ENCODE assay signal across 8 mouse cellular contexts in genomic region chr16:48993231-48993558, GRCm38 (mm10). TPM values are rescaled to one million over a fixed set of nuclear protein-coding genes. Genes with fewer than 3 reads are reported as not detected.
A peak's percentile ranks its signal among the peaks of the same experiment; 100 is the strongest.
DNase-seq lines count a peak whose midpoint lies in the region; ATAC-seq and TF ChIP-seq lines count a peak whose summit lies in the region.

No protein-coding gene starts in this region.

- no peak for ATAC-seq in heart, embryonic 13.5 days (ENCODE audit: extremely low read depth, insufficient number of reproducible peaks, low FRiP score, low TSS enrichment)
- ATAC-seq in forebrain, embryonic 16.5 days: no peak
- ATAC-seq in liver, postnatal 0 days: no peak
- ATAC-seq in erythroid progenitor cell, adult 5-6 weeks (replicated peaks; ENCODE audit: low FRiP score, poor library complexity, severe bottlenecking): no peak

- no peak for TF ChIP-seq EP300 in liver, postnatal 0 days (IDR thresholded peaks at IDR 0.05; ENCODE audit: low read depth)

- H3K4me1 ChIP-seq in heart, embryonic 13.5 days: peaks cover 23% of the 10 kb centered on the region
- peaks cover 2 to 4% of the 10 kb centered on the region in 2 experiments; a peak in 2 of 4 replicates for H3K4me1 ChIP-seq in ES-E14 (ENCODE audit: control insufficient read depth in 2 of 2, insufficient read depth in 2 of 2, low read length in 2 of 2, poor library complexity in 1 of 2)
- peaks cover 14% of the 10 kb centered on the region for H3K4me1 ChIP-seq in forebrain, embryonic 16.5 days (replicated peaks; ENCODE audit: control insufficient read depth, insufficient read depth, low read length)
- H3K4me1 ChIP-seq in liver, postnatal 0 days (ENCODE audit: insufficient read depth): peaks cover 14% of the 10 kb centered on the region; the same call in 1 of the 2 replicates

- WGBS in heart, embryonic 13.5 days: 2% methylated on average over 9 of the region's 9 CpGs
- WGBS in forebrain, embryonic 16.5 days: 1% methylated on average over 9 of the region's 9 CpGs
- 2% methylated on average over 9 of the region's 9 CpGs for WGBS in liver, postnatal 0 days (ENCODE audit: insufficient replicate concordance)

- no peaks in the 10 kb centered on the region for H3K27me3 ChIP-seq in heart, embryonic 13.5 days (replicated peaks)
- H3K27me3 ChIP-seq in forebrain, embryonic 16.5 days (replicated peaks; ENCODE audit: control insufficient read depth, insufficient read depth, low read length): no peaks in the 10 kb centered on the region
- H3K27me3 ChIP-seq in liver, postnatal 0 days (ENCODE audit: insufficient read depth, low read length): no peaks in the 10 kb centered on the region

- H3K27ac ChIP-seq in heart, embryonic 13.5 days (replicated peaks): peak overlapping the region; percentile 95
- peak overlapping the region; percentile 89 for H3K27ac ChIP-seq in ES-E14 (ENCODE audit: insufficient read depth, low read depth, low read length, poor library complexity, severe bottlenecking)
- peak overlapping the region; percentile 96 for H3K27ac ChIP-seq in forebrain, embryonic 16.5 days (ENCODE audit: low read length)
- peak overlapping the region; percentile 94 for H3K27ac ChIP-seq in liver, postnatal 0 days (ENCODE audit: low read depth)

- H3K9ac ChIP-seq in heart, embryonic 13.5 days: peak overlapping the region; percentile 99
- H3K9ac ChIP-seq in ES-E14 (ENCODE audit: insufficient read depth, low read depth, low read length, poor library complexity, severe bottlenecking): peak overlapping the region; percentile 99
- peak overlapping the region; percentile 99 for H3K9ac ChIP-seq in forebrain, embryonic 16.5 days (replicated peaks; ENCODE audit: low read depth, low read length)
- H3K9ac ChIP-seq in liver, postnatal 0 days (replicated peaks): peak overlapping the region; percentile 94

- no peak for DNase-seq in heart, adult 8-10 months (ENCODE audit: low spot score)
- no peak for DNase-seq in ES-E14 (ENCODE audit: low read depth, low spot score)
- no peak for DNase-seq in liver, postnatal 0 days
- no peak for DNase-seq in adrenal gland, postnatal 25 days
- no peak for DNase-seq in frontal cortex, postnatal 14 days (ENCODE audit: low spot score in 2 of 2)

- H3K9me3 ChIP-seq in heart, embryonic 13.5 days: no peaks in the 10 kb centered on the region
- H3K9me3 ChIP-seq in ES-E14 (ENCODE audit: control insufficient read depth, insufficient read depth, low read depth, low read length): no peaks in the 10 kb centered on the region
- H3K9me3 ChIP-seq in forebrain, embryonic 16.5 days (ENCODE audit: control insufficient read depth, low read length): no peaks in the 10 kb centered on the region
- H3K9me3 ChIP-seq in liver, postnatal 0 days (ENCODE audit: low read length): no peaks in the 10 kb centered on the region

- no peak for TF ChIP-seq CTCF in liver, postnatal 0 days (IDR thresholded peaks at IDR 0.05; ENCODE audit: low read depth)

- peak overlapping the region; percentile 94 for H3K4me3 ChIP-seq in heart, embryonic 13.5 days
- peak overlapping the region; percentile 88 to 93 for H3K4me3 ChIP-seq in ES-E14 (ENCODE audit: insufficient read depth in 1 of 2, low read depth in 1 of 2, low read length in 2 of 2, poor library complexity in 1 of 2, severe bottlenecking in 1 of 2)
- H3K4me3 ChIP-seq in forebrain, embryonic 16.5 days (replicated peaks; ENCODE audit: low read length): peak overlapping the region; percentile 96
- H3K4me3 ChIP-seq in liver, postnatal 0 days (ENCODE audit: low read depth, low read length): peak overlapping the region; percentile 91

- peak overlapping the region; percentile 83 for H3K4me2 ChIP-seq in heart, embryonic 13.5 days
- peak overlapping the region; percentile 86 for H3K4me2 ChIP-seq in forebrain, embryonic 16.5 days (ENCODE audit: low read length)
- H3K4me2 ChIP-seq in liver, postnatal 0 days (ENCODE audit: low read depth, low read length): peak overlapping the region; percentile 75

- H3K36me3 ChIP-seq in heart, embryonic 13.5 days: peaks cover 7% of the 10 kb centered on the region
- peaks cover 5% of the 10 kb centered on the region for H3K36me3 ChIP-seq in ES-E14 (ENCODE audit: control insufficient read depth, insufficient read depth, low read length, poor library complexity, severe bottlenecking)
- H3K36me3 ChIP-seq in forebrain, embryonic 16.5 days (ENCODE audit: control insufficient read depth, insufficient read depth): no peaks in the 10 kb centered on the region
- H3K36me3 ChIP-seq in liver, postnatal 0 days (replicated peaks; ENCODE audit: insufficient read depth, low read length): no peaks in the 10 kb centered on the region; the same call in 1 of the 2 replicates

- in situ Hi-C loops in ES-E14 (cut with MboI; ENCODE audit: low sequenced_read_pairs in 2 of 2, unreplicated experiment in 2 of 2): no loop called here

TF ChIP-seq in ES-E14, 5 proteins besides CTCF, POLR2A, EP300 and RAD21:
- TF ChIP-seq ZC3H11A (IDR thresholded peaks at IDR 0.05; ENCODE audit: borderline replicate concordance, low read depth, low read length) (no peak), MAFK (IDR thresholded peaks at IDR 0.05; ENCODE audit: insufficient read depth, low read depth, low read length) (0 out of 2 replicates have a peak, but pooled peaks have one; percentile 2), HCFC1 (IDR thresholded peaks at IDR 0.05; ENCODE audit: borderline replicate concordance, insufficient read depth, low read length) (no peak), CHD2 (IDR thresholded peaks at IDR 0.05; ENCODE audit: low read depth, low read length) (no peak), ZNF384 (IDR thresholded peaks at IDR 0.05; ENCODE audit: low read depth, low read length) (peak; percentile 81)
TF ChIP-seq in ES-E14: peak in this region for 2.

RNA-seq across cellular contexts. Expression of gene Dzip3, which starts 0.8 kb away (rescaled TPM):
- 17.8 and 18.3 TPM in 2 replicates for polyA plus RNA-seq in heart, embryonic 13.5 days (2015; fragmentation: Nextera tagmentation; extraction: Ambion mirVana)
- 10 to 100 TPM in 1 of 4 experiments, 1 to 10 TPM in 3; 6.7 to 10.4 (median 8.1) TPM for total RNA-seq in heart, adult 8-10 months (2022)
- 29.2 and 37.8 TPM in 2 replicates for total RNA-seq in ES-E14 (2012; rRNA removed)
- polyA plus RNA-seq in forebrain, embryonic 16.5 days (2015; fragmentation: Nextera tagmentation; extraction: Ambion mirVana): 56.1 and 58.0 TPM in 2 replicates
- 2.2 and 2.6 TPM in 2 replicates for polyA plus RNA-seq in liver, postnatal 0 days (2015; fragmentation: Nextera tagmentation; extraction: Ambion mirVana)
- total RNA-seq in erythroid progenitor cell, adult 5-6 weeks (2015; ENCODE audit: low replicate concordance): 22.2 and 33.9 TPM in 2 replicates
- 18.2 and 26.1 TPM in 2 replicates for total RNA-seq in erythroid progenitor cell, adult 5-6 weeks (2017; ENCODE audit: low replicate concordance)
- 20.4 and 23.6 TPM in 2 replicates for total RNA-seq in adrenal gland, postnatal 25 days (2021)

RNA-seq across cellular contexts. Expression of gene Cip2a, which starts 0.8 kb away (rescaled TPM):
- polyA plus RNA-seq in heart, embryonic 13.5 days (2015; fragmentation: Nextera tagmentation; extraction: Ambion mirVana): 20.4 and 21.4 TPM in 2 replicates
- total RNA-seq in heart, adult 8-10 months (2022): 1 to 10 TPM in 2 of 4 experiments, under 1 TPM in 2; 0.54 to 1.5 (median 1.00) TPM
- total RNA-seq in ES-E14 (2012; rRNA removed): 43.6 and 48.8 TPM in 2 replicates
- 13.9 and 18.0 TPM in 2 replicates for polyA plus RNA-seq in forebrain, embryonic 16.5 days (2015; fragmentation: Nextera tagmentation; extraction: Ambion mirVana)
- 6.0 and 6.2 TPM in 2 replicates for polyA plus RNA-seq in liver, postnatal 0 days (2015; fragmentation: Nextera tagmentation; extraction: Ambion mirVana)
- total RNA-seq in erythroid progenitor cell, adult 5-6 weeks (2015; ENCODE audit: low replicate concordance): 171 and 296 TPM in 2 replicates
- 251 and 283 TPM in 2 replicates for total RNA-seq in erythroid progenitor cell, adult 5-6 weeks (2017; ENCODE audit: low replicate concordance)
- total RNA-seq in adrenal gland, postnatal 25 days (2021): 4.4 and 4.8 TPM in 2 replicates
